Mouse (Mus musculus): ENCODE measurements around the gene Dynlt1b.
"Not testable (repeated sequence)": the region's sequence is repeated elsewhere in the genome, so short reads cannot be mapped to it uniquely, and the experiment has no call there.

Gene Dynlt1b

GRCm38 (mm10) chr17:6429945-6430344, at the start of gene Dynlt1b:
TSS of gene Dynlt1b (plus strand) at chr17:6430112.
- peak; percentile 100 for DNase-seq

GRCm38 (mm10) chr17:6380182-6380841, 49.6 kb upstream of the Dynlt1b start:
- DNase-seq: not testable (repeated sequence)

GRCm38 (mm10) chr17:6381071-6381682, 48.7 kb upstream of the Dynlt1b start:
- not testable (repeated sequence) for DNase-seq

DNA sequence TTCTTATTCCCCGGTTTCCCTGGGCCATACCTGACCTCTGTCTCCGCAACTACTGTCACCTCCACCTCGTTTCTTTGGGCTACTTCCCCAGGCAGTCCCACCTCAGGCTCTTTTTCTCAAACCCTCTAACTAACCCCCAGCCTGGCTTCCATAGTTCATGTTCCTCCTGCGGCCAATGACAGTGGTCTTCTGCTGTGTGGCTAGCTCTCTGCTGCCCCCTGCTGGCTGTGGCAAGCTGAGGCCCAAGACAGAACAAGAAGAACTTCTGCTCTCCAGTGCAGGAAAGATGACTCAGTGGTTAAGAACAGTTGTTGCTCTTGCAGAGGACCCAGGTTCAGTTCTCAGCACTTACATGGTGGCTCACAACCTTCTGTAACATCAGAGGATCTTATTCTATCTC, 43.0 kb upstream of the Dynlt1b start:
- not testable (repeated sequence) for DNase-seq

DNA sequence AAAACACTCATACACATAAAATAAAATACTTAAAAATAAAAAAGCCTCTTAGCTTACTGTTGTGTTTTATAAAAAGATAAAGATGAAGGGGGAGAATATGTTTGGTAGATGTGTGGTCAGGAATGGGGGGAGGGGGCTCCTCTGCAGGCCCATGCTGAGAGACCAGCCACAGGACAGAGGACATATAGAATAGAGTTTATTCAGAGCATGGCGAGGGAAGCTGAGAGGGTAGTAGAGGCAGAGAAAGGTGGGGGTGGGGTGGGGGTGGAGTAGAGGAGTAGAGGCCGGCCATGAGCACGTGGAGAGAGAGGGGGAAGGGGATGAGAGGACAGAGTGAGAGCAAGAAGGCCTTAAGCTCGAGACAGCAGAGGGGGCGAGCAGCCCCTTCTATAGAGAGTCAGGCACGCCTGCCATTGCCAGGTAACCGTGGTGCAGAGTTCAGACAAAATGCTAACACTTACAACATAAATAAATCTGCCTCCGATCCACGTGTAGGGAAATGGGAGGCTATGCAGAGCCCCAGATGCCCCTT, 42.5 kb upstream of the Dynlt1b start:
- DNase-seq: not testable (repeated sequence)

DNA sequence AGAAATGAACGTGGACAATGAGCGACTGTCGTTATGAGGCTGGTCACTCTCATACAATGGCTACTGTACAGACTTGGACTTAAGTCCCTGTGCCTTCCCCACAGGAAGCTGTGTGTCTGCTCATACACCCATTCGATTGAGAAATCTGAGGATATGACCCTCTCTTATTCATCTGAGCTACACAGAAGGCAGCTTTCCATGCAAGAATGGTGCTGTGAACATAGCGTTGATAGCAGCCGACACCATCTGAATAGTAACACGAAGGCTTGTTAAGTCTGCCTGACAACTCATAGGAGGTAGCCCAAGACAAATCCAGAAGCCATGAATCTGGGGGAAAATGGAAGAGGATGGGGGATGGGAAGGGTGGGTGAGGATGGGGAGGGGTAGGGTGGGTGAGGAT, 40.4 kb upstream of the Dynlt1b start:
- DNase-seq: not testable (repeated sequence)

GRCm38 (mm10) chr17:6390731-6391130, 39.2 kb upstream of the Dynlt1b start:
- not testable (repeated sequence) for DNase-seq

DNA sequence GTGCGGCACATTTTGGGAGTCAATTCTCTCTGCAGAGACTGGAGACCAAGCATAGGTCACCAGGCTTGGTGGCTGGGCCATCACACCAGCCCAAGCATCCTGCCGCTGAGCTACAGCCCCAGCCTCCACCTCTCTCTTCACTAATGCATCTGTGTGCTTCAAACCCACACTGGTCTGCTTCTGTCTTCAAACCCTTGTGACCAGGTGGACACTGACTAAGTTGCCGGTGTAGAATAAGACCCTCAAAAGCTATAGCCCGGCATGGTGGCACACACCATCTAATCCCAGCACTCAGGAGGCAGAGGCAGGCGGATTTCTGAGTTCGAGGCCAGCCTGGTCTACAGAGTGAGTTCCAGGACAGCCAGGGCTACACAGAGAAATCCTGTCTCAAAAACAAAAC, 38.2 kb upstream of the Dynlt1b start:
- not testable (repeated sequence) for DNase-seq

DNA sequence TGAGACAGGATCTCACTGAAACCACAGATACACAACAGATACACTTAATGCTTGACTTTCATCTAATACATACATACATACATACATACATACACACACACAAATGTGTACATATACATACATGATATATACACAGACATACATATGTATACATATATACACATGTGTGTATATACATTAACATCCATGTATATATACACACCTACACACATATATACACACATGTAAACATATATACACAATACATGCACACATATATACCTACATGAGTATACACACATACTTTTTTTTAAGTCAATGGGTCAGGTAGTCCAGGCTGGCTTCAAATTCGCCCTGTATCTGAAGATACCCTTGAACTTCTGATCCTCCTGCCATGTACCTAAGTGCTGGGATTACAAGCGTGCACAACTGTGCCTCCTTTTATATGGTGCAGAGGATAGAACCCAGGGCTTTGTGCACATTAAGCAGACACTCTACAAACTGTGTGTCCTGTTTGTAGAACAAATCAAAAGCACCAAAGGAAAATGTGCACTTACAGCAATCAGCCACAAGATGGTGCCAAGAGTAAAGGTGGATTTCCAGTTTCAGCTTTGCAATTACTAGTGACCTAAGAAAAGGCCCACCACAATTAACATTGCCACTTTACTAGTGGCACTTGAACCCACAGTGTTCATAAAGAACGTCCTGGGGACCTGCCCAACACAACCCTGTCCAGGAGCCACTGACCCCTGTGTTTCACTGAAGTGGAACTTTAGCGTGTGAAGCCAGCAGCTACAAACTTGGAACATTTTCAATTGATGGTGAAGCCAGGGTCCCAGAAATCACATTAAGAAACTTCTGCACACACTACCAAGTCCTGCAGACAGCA, 37.2 kb upstream of the Dynlt1b start:
- not testable (repeated sequence) for DNase-seq

DNA sequence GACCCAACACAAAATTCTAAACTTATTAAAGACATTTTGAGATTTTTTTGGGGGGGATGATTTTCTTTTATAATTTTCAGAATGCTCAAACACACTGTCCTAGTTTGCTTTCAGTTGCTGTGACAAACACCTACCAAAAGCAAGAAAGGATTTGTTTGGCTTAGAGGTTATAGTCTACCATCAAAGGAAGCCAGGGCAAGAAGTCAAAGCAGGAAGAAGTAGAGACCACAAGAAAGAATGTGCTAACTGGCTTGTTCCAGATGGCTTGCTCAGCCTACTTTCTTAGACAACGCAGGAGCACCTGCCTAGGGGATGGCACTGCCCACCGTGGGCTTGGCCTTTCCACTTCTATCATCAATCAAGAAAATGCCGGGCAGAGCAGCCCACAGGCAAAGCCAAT, 31.8 kb upstream of the Dynlt1b start:
- not testable (repeated sequence) for DNase-seq

GRCm38 (mm10) chr17:6398816-6399215, 31.1 kb upstream of the Dynlt1b start:
- DNase-seq: not testable (repeated sequence)

DNA sequence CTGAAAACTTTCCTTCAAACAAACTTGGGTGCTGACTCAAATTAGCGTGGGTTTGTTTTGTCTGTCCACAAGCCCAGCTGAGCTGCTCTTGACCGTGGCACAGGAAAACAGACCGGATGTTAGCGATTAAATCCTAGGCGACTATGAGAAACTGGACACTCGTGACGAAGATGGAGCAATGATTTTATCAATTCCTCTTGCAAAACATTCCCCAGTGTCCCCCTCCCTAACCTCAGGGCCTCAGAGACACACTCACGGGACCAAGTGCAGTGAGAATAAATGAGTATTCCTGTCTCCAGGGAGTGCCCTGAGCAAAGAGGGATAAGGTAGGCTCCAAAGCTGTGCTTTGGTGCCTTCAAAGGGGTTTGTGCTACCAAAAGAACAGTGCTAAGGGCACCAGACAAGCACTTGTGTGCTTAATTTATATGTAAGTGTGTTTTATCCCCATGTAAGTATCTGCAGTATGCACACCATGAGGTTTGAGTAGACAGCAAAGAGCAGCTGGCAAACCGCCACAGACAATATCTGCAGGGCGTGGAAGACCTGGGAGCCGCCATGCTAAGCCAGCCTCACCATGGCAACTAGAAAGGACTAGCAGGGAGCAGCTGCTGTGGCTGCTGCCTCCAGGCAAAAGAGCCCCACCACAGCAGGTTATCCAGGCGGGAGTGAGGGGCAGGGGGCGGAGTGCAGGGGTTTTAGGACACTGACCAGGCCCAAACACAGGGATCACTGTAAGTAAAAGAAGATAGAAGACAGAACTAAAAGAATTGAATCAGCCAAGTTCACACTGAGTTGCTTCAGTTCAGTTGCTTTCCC, 30.4 kb upstream of the Dynlt1b start:
- DNase-seq: not testable (repeated sequence)

- DNase-seq: not testable (repeated sequence)
Observed at GRCm38 (mm10) chr17:6400097-6400489, 29.8 kb upstream of the Dynlt1b start.

DNA sequence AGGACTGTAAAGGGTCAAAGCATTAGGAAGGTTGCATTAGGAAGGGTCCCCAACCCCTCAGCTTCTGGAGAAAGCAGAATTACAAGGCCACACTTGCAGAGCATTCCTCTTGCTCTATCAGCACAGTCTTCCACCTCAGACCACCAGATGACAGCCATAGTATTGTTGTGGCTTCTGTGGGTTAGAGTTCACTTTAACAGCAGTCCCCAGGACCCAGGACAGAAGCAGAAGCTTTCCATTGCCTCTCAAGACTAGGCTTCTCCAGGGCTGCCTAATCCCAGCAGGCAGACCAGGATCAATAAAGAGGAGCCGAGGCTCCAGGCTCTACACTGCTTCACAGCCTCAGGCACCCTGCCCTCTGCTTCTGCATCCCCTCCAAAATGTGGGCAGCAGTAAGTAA, 25.4 kb upstream of the Dynlt1b start:
- not testable (repeated sequence) for DNase-seq

DNA sequence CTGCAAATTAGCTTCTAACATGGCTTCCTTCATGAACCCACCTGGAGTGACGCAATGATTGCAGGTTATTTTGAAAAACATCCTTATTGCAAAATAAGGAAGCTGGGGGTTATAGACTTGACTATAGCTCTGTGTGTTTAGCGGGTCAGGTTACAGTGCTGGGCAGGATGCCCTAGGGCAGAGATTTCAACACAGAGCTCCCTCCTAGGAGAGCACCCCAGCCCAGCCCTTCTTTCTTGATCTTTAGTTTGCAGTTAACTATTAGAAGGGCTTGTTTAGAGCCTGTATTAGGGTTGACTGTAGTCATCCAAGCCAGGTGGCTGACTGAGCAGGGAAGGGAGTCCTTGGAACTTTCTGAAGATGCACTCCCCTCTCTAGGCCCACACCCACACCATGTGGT, 22.9 kb upstream of the Dynlt1b start:
- peak; percentile 83 for DNase-seq

DNA sequence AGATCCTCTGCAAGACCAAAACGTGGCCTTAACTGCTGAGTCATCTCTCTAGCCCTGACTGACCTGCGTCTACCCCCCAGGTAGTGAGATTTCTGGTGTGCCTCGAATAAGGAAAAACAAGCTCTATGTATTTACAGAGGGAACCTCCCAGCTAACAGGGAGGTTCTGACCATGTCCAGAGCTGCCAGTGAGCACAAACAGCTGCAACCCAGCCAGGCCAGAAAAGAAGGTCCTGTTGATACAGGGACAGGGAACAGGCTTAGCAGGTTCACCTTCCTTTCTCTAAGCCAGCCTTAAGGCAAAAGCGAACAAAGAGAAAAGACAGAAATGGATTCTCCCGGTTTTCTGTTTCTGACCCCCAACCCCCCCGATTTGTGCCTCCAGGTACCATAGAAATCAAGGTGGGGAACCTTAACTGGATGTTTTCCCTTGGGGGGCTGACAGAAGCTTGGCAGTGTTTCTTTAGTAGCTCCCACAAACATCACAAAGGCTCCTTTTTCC, 19.1 kb upstream of the Dynlt1b start:
- not testable (repeated sequence) for DNase-seq

DNA sequence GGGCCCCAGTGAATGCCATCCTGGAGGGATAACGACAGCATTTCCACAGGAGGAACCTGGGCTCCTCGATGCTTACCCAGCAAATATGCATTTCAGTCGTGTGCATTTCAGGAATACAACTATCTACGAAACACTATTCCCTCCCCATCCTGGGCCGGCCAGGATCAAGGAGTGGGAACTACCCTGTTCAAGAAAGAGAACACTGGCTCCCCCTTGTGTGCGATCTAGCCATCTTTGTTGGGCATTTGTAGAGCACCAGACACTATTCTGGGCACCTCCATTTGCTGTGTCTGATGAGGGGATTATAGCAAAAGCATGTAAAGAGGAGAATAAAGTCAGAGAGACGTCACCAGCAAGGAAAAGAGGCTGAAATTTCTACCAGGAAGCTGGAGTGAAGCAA, 12.8 kb upstream of the Dynlt1b start:
- DNase-seq: not testable (repeated sequence)

- DNase-seq: not testable (repeated sequence)
Observed at GRCm38 (mm10) chr17:6420557-6420956, 9.4 kb upstream of the Dynlt1b start.

- DNase-seq: not testable (repeated sequence)
Observed at GRCm38 (mm10) chr17:6421547-6422326, 8.2 kb upstream of the Dynlt1b start.

DNA sequence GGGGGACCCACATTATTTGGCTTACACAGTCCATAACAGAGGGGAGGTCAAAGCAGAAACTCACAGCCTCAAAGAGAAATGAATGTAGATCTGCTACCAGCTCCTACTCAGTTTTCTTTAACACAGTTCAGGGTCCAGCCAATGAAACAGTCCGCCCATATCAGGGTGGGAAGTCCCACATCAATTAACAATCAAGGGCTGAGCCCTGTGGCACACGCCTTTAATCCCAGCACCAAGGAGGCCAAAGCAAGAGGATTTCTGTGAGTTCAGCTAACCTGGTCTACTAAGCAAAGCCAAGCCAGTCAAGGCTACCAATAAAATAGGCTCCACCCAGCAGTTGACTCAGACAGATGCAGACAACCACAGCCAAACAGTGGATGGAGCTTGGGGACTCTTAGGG, 7.5 kb upstream of the Dynlt1b start:
- DNase-seq: not testable (repeated sequence)

GRCm38 (mm10) chr17:6422805-6423204, 7.1 kb upstream of the Dynlt1b start:
- not testable (repeated sequence) for DNase-seq

Measured in lung, postnatal 10 days (tissue).